Mouse (Mus musculus): Measurements from ENCODE around the gene Vmn1r195. TPM values are rescaled to one million over a fixed set of nuclear protein-coding genes. Genes with fewer than 3 reads are reported as not detected.
"Not testable (repeated sequence)": the region's sequence is repeated elsewhere in the genome, so short reads cannot be mapped to it uniquely, and the experiment has no call there.

The Vmn1r195 gene
- not detected for total RNA-seq (2021)

DNA sequence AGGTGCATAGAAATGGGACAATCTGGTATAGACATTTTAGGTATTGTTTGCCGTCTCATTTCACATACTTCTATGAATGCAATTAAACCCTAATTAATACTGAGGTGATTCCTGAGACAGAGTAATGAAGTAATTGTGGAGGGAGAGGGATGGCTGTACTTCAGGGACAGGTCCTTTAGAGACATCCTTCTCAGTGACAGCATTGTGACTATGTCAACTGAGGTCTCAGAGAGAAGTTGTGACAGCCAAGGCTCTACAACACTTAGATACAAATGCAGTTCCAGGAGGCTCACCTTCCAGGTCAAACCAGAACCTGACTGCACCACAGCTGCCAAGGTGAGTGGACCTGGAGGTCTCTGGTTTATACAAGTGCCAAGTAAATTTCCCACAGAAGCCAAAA is at the start of gene Vmn1r195:
TSS of gene Vmn1r195 (plus strand) at position 301 of the 400 bp plus-strand sequence.
- DNase-seq (ENCODE audit: low spot score in 2 of 2); intact Hi-C loops (cut with DNase I): not testable (repeated sequence)

DNA sequence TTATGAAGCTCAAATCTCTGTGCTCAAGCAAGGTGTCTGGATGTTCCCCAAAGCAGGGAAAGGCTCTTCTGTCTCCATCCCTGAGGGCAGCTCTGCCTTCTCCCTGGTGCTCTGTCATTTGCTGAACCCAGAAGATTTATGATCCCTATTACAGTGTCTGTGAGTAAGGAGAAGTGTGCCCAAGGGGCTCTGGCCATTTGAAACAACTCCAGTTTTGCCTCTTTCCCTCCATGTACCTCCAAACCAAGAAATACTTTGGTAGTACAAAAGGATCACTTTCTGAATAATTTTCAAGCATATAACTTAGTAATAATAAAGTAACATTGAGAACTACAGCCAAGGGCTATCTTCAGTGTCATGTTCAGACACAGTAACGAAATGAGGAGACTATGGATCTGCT is 47.3 kb upstream of the Vmn1r195 start, which contains the start of gene Vmn1r193:
TSS of gene Vmn1r193 (minus strand) at position 101 of the 400 bp plus-strand sequence.
- DNase-seq (ENCODE audit: low spot score in 2 of 2); intact Hi-C loops (cut with DNase I): not testable (repeated sequence)

DNA sequence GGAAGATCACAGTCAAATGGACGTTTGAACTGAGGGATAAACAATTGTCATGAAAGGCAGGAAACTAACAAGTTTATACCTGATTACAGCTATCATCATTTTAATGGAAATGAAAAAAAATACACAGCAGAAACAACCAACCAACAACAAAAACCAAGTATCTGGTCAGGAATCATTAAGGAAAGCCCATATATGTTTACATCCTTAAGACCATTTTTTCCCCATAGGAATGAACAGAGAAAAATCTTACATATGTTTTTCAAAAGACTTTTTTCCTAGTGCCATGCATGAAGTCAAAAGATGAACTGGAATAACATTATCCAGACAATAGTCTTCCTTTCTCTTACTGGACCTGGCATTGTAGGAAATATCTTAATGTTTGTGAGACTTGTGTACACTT is 26.4 kb upstream of the Vmn1r195 start, which contains the start of gene Vmn1r194:
TSS of gene Vmn1r194 (plus strand) at position 301 of the 400 bp plus-strand sequence.
- intact Hi-C loops (cut with DNase I) = no loop called here
- no peak for DNase-seq (ENCODE audit: low spot score in 2 of 2)

DNA sequence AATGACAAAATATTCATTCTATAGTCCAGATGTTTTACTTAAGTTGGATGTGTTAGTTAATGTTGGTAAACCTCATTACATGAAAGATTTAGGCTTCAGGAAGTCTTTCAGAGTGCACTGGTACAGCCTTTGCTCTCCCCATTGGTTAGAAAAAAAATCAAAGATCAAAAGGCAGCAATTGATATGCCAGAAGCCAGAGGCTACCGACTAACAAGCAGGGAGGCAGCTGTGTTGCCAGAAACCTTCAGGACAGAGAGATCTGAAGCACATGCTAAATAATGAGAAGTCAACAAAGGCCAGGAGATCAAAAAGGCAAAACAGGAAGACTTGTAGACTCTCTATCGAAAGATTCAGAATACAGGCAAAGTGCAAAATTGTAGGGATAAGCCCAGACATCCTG is 1.4 kb downstream of the Vmn1r195 start:
- no peak for DNase-seq (ENCODE audit: low spot score in 2 of 2)
- intact Hi-C loops (cut with DNase I) = no loop called here

DNA sequence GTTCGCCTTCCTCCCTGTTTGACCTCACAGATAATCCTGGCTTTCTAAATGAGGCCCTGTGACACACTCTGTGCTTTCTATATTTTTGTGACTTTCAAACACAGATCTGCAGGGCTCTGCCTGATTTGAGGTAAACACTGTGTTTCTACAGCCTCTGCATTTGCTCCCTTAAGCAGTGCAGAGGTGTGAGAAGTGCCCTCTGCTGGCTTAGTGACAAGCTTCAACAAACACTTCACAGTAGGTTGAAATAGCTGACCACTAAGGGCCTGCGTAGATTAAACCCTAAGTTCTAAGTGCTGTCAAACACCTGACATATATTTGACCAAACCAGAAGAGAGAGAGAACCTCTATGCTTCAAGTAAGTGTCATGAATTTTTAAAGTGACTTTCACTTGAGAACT is 14.3 kb downstream of the Vmn1r195 start:
- intact Hi-C loops (cut with DNase I) = no loop called here
- DNase-seq (ENCODE audit: low spot score in 2 of 2) = no peak

DNA sequence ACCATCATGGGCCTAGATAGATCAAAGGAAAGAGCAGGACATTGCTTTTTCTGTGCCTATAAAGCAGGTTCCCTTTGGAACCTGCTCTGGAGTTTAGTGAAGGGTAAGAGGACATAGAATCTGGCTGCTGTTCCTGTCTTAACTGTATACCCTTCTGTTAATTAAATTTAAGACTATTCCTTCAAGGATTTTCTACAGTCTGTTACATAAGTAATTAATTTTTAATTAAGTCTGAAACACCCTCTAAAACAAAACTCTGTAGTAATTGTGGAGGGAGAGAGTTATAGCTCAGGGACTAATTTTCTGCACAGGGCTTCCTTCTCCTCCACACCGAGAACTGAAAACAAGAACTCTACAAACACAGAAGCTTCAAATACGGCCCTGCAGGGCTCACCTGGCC is 19.3 kb downstream of the Vmn1r195 start, which contains the start of gene Vmn1r196:
TSS of gene Vmn1r196 (plus strand) at position 301 of the 400 bp plus-strand sequence.
- intact Hi-C loops (cut with DNase I) = no loop called here
- DNase-seq (ENCODE audit: low spot score in 2 of 2) = no peak

DNA sequence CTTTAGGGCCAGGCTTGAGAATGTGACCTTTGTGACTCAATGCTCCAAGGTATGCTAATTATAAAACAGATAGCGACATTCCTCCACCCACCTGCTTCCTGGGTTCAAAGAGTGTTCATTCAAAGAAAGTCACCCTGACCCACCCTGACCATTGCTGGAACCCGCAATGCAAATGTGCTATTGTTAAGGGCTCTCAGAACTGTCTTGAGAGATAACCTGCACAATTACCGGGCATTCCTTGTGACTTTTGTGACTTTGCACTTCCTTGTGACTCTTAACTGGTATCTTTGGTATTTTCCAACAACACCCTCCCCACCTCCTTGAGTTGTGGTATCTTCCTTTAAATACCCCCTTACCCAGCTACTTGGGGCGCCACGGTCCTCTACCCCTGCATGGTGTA is 37.8 kb downstream of the Vmn1r195 start:
- intact Hi-C loops (cut with DNase I) = not testable (repeated sequence)

DNA sequence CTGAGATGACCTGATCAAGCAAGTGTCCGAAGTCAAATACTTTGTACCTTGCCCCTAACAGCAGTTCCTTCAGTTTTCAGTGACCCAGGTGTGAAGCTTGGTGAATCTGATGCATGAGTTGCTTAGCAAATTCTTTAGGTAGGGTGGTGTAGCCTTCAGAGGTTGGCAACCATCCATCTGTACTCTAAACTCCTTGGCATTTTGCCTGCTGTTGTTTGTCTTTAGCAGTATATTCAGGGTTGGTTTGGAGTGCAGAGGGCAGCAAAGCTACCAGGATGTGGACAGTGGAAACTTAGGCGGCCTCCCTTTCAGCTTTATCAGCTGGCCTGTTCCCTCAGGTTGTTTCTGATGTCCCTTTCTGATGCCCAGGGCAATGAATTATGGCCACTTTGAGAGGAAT is 45.0 kb downstream of the Vmn1r195 start:
- intact Hi-C loops (cut with DNase I) = no loop called here
- DNase-seq (ENCODE audit: low spot score in 2 of 2) = no peak

More for the DNA sequence above, 37.8 kb downstream of the Vmn1r195 start:
- not testable (repeated sequence) for DNase-seq (ENCODE audit: low spot score in 2 of 2)

DNA sequence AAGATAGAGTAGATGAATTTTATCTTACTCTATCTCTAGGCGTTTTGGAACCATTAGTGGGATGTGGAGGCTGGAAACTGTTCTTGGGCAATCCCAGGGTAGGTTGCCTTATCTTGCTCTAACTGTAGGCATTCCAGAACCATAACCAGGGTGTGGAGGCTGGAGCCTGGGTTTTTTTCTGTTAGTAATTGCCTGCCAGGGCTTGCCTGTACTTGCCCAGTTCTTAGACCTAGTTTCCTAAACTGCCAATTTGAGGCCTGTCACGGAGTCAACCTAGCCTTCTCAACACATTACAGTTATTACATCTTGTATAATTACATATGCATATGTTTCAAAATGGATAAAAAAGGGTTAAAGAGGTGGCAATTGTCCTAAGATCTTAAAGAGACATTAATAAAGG is 47.0 kb downstream of the Vmn1r195 start:
- intact Hi-C loops (cut with DNase I) = no loop called here
- no peak for DNase-seq (ENCODE audit: low spot score in 2 of 2)

DNA sequence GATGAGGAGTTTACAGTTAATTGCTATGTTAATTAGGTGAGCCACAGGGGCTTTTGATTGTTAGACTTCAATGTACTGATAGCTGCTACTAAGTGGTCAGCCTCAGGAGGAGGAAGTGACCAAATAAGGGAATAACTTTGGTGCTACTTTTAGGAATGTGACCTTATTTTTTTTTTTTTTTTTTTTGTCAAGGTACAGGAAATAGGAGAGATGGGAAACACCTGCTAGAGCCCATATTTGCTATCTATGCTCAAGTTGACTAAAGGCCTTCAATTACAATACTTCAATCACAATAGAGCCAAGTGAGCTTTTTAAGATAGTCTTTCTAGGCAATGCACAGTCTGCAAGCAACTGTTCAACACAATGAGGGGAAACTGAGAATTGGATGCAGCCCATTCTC is 49.8 kb downstream of the Vmn1r195 start:
- intact Hi-C loops (cut with DNase I) = no loop called here
- DNase-seq (ENCODE audit: low spot score in 2 of 2) = no peak

DNA sequence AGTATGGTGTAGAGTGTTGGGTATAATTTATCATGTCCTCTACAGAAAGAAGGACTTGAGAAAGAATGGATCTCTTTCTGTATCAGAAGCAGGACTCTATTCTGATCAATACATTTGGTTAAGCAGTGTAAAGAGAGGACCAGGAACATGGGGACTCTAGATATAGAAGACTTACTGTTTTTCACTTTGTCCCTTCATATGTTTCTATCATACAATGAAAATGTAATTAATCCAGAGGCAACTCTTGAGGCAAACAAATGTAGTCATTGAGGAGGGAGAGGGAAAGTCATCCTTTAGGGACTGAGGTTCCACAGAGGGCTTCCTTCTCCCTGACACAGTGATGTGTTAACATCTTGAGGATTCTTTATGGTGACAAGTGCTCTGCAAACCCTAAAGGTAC is 54.0 kb downstream of the Vmn1r195 start, which contains the start of gene Vmn1r197:
TSS of gene Vmn1r197 (plus strand) at position 301 of the 400 bp plus-strand sequence.
- intact Hi-C loops (cut with DNase I) = no loop called here
- no peak for DNase-seq (ENCODE audit: low spot score in 2 of 2)

Other genes starting within 250 kb of the Vmn1r195 start
- gene Hist1h2ah, start 235.0 kb upstream of the Vmn1r195 start, total RNA-seq (2021) = 10 to 100 TPM; 28.7 to 29.1 TPM
- gene Hist1h2bk, start 234.7 kb upstream of the Vmn1r195 start, total RNA-seq (2021) = 10 to 100 TPM; 10.0 to 11.6 TPM
- gene Hist1h4i, start 229.2 kb upstream of the Vmn1r195 start, total RNA-seq (2021) = 10 to 100 TPM; 60.2 to 73.2 TPM
- 10 to 100 TPM in 1 of 2 experiments, 1 to 10 TPM in 1; 8.5 to 19.5 TPM for gene Hist1h2ag, start 227.6 kb upstream of the Vmn1r195 start, total RNA-seq (2021)
- gene Hist1h2bj, start 227.3 kb upstream of the Vmn1r195 start, total RNA-seq (2021) = 10 to 100 TPM; 14.0 to 18.1 TPM
- not detected for gene Vmn1r188, start 186.1 kb upstream of the Vmn1r195 start, total RNA-seq (2021)
- gene Vmn1r189, start 164.7 kb upstream of the Vmn1r195 start, total RNA-seq (2021) = not detected
- not detected for gene Vmn1r191, start 86.6 kb upstream of the Vmn1r195 start, total RNA-seq (2021)
- gene Vmn1r192, start 79.4 kb upstream of the Vmn1r195 start, total RNA-seq (2021) = not detected
- gene Vmn1r193, start 47.4 kb upstream of the Vmn1r195 start, total RNA-seq (2021) = not detected
- not detected for gene Vmn1r194, start 26.3 kb upstream of the Vmn1r195 start, total RNA-seq (2021)
- gene Vmn1r196, start 19.4 kb downstream of the Vmn1r195 start, total RNA-seq (2021) = not detected
- not detected for gene Vmn1r197, start 54.1 kb downstream of the Vmn1r195 start, total RNA-seq (2021)
- not detected for gene Vmn1r198, start 79.8 kb downstream of the Vmn1r195 start, total RNA-seq (2021)
- not detected for gene Vmn1r199, start 109.3 kb downstream of the Vmn1r195 start, total RNA-seq (2021)
- gene Vmn1r200, start 119.9 kb downstream of the Vmn1r195 start, total RNA-seq (2021) = not detected
- gene Vmn1r201, start 201.4 kb downstream of the Vmn1r195 start, total RNA-seq (2021) = not detected
- under 1 TPM in 1 of 2 experiments, not detected in 1; 0.09 TPM for gene Vmn1r202, start 234.9 kb downstream of the Vmn1r195 start, total RNA-seq (2021)
- gene Vmn1r203, start 247.6 kb downstream of the Vmn1r195 start, total RNA-seq (2021) = not detected